Mouse (Mus musculus) cerebellum, postnatal 14 days (tissue): ENCODE results near the gene Grsf1.

Source experiments
- DNase-seq, 2 experiments: peaks; one replicate each; pipeline ENCODE4 v3.0.0; 2021; ENCODE audit warnings: mixed read lengths in 2 of 2

The Grsf1 gene

GRCm38 (mm10) chr5:88687996-88688406, 12.0 kb upstream of the Grsf1 start:
- DNase-seq, result no peak

- no peak for DNase-seq
Measured at GRCm38 (mm10) chr5:88685745-88686299, 9.9 kb upstream of the Grsf1 start.

GRCm38 (mm10) chr5:88685306-88685705, 9.3 kb upstream of the Grsf1 start:
- no peak for DNase-seq

- DNase-seq, result no peak
Measured at GRCm38 (mm10) chr5:88684226-88684625, 8.3 kb upstream of the Grsf1 start.

GRCm38 (mm10) chr5:88683706-88684105, 7.7 kb upstream of the Grsf1 start:
- no peak for DNase-seq

GRCm38 (mm10) chr5:88680567-88680966, 4.6 kb upstream of the Grsf1 start:
- no peak for DNase-seq

- no peak for DNase-seq
Measured at GRCm38 (mm10) chr5:88679341-88679740, 3.4 kb upstream of the Grsf1 start.

- no peak for DNase-seq
Measured at GRCm38 (mm10) chr5:88678929-88679328, 3.0 kb upstream of the Grsf1 start.

- DNase-seq, result peak; percentile 31 to 51
Measured at GRCm38 (mm10) chr5:88674703-88675442, 1.1 kb downstream of the Grsf1 start.

GRCm38 (mm10) chr5:88663875-88664274, 12.1 kb downstream of the Grsf1 start:
- DNase-seq, result no peak

GRCm38 (mm10) chr5:88663151-88663550, 12.8 kb downstream of the Grsf1 start:
- no peak for DNase-seq

- DNase-seq, result no peak
Measured at GRCm38 (mm10) chr5:88657868-88658267, 18.1 kb downstream of the Grsf1 start.

- no peak for DNase-seq
Measured at GRCm38 (mm10) chr5:88652589-88652988, 23.4 kb downstream of the Grsf1 start.

GRCm38 (mm10) chr5:88649250-88650173, 26.5 kb downstream of the Grsf1 start:
- DNase-seq, result no peak

- DNase-seq, result no peak
Measured at GRCm38 (mm10) chr5:88645405-88645804, 30.6 kb downstream of the Grsf1 start.

GRCm38 (mm10) chr5:88644901-88645300, 31.1 kb downstream of the Grsf1 start:
- no peak for DNase-seq

- DNase-seq, result no peak
Measured at GRCm38 (mm10) chr5:88643491-88643890, 32.5 kb downstream of the Grsf1 start.

GRCm38 (mm10) chr5:88642786-88643185, 33.2 kb downstream of the Grsf1 start:
- DNase-seq, result no peak

GRCm38 (mm10) chr5:88634076-88634475, 41.9 kb downstream of the Grsf1 start:
- DNase-seq, result no peak

GRCm38 (mm10) chr5:88632463-88632862, 43.5 kb downstream of the Grsf1 start:
- no peak for DNase-seq

- DNase-seq, result no peak
Measured at GRCm38 (mm10) chr5:88631545-88631944, 44.4 kb downstream of the Grsf1 start.

GRCm38 (mm10) chr5:88630883-88631282, 45.1 kb downstream of the Grsf1 start:
- DNase-seq, result no peak

GRCm38 (mm10) chr5:88629987-88630386, 46.0 kb downstream of the Grsf1 start:
- DNase-seq, result no peak

- DNase-seq, result no peak
Measured at GRCm38 (mm10) chr5:88629125-88629524, 46.8 kb downstream of the Grsf1 start.
